Mouse (Mus musculus): ENCODE results near the gene A630023A22Rik.

The A630023A22Rik gene

GRCm38 (mm10) chr14:34086806-34087205 is 15.7 kb downstream of the A630023A22Rik start:
- DNase-seq (ENCODE audit: low read depth, low spot score): no peak

GRCm38 (mm10) chr14:34085731-34086130 is 16.8 kb downstream of the A630023A22Rik start, which contains the start of gene Anxa8:
Gene Anxa8, plus strand, starts transcription at chr14:34085981.
- no peak for DNase-seq (ENCODE audit: low read depth, low spot score)

- DNase-seq (ENCODE audit: low read depth, low spot score): peak; percentile 51
These were observed 22.1 kb downstream of the A630023A22Rik start for GRCm38 (mm10) chr14:34080321-34080997.

DNA sequence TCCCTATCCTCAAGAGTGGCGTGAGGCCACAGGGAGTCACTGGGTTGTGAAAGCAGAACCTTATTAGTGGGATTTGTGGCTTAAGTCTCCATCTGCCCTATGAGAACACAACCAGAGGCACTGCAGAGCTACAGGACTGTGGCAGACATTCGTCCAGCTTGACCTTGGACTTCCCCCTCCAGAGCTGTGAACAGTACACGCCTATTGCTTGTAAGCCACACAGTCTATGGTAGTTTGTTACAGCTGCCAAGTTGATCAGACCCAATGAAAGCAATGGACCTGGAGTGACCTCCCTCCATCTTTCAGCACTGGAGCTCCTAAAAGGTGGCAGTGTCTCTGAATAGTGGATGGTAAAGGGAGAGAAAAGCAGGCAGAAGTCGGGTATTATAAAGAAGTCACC is 24.3 kb downstream of the A630023A22Rik start:
- DNase-seq (ENCODE audit: low read depth, low spot score): no peak

GRCm38 (mm10) chr14:34077222-34077621 is 25.3 kb downstream of the A630023A22Rik start:
- no peak for DNase-seq (ENCODE audit: low read depth, low spot score)

DNA sequence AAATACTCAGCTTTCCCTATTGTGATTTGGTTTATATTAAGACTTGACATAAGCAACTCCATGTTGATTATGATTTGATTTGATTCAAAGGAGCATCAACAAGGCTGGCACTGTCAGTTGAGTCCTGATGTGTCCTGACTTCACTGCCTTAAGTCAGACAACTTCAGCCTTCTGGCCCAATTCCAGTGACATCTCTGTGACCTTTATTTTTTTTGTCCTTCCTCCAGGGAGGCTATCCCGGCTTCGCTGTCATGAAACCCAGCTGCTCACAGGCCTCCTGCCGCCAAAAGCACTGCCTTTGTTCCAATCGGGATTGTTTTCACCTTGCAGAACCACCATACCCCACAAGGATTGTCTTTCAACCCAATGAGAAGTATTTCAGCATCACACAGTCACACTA is 27.2 kb downstream of the A630023A22Rik start:
- no peak for DNase-seq (ENCODE audit: low read depth, low spot score)

- no peak for DNase-seq (ENCODE audit: low read depth, low spot score)
These were observed 30.9 kb downstream of the A630023A22Rik start for GRCm38 (mm10) chr14:34071665-34072064.

DNA sequence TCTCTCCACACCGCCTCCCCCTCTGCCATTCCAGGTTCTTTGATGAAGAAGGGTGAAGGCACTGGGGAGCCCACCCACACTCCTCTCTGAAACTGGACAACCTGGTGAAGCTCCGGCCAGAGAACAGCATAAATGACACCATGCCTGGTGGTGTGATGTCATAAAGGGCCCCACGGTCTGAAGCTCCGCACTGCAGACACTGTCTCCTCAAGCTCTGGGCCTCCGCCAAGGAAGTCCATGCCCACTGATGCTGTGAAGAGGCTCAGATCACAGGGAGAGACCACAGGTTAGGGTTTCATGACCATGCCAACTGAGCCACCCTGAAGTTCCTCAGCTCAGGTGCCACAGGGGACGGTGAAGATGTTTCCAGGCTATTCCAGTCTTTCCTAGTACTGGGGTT is 50.0 kb downstream of the A630023A22Rik start, which contains the start of gene Antxrl:
TSS of gene Antxrl (plus strand) at position 192 of the 400 bp plus-strand sequence.
- DNase-seq (ENCODE audit: low read depth, low spot score): no peak

DNA sequence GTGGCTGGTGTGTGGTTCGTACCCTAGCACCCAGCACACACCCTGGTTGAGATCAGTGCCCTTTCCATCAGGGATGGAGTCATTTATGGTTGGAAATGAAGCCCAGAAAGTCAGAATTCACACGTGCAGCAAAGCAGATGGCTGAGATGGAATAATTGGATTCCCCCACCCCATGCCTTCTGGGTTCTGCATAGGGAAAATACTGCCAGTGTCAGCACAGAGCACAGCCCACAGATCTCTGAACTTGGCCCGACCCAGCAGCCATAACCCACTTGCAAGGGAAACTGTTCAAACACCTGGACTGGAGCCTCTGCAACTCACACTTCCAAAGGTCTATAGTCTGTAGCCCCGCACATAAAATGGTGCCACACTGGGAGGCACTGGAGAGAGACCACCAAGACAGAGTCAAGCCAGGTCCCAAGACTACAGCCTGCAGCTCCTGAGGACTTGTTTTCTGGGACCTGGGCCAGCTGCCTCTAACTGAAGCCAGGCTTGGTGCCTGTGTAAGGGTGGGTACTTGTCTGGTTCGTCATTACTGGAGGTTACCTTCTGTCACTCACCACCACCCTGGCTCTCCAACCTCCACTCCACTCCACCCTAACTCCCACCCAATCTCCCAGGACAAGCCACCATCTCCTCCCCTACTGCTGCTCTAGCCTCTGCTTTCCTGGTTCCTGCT is 52.3 kb downstream of the A630023A22Rik start:
- no peak for DNase-seq (ENCODE audit: low read depth, low spot score)

DNA sequence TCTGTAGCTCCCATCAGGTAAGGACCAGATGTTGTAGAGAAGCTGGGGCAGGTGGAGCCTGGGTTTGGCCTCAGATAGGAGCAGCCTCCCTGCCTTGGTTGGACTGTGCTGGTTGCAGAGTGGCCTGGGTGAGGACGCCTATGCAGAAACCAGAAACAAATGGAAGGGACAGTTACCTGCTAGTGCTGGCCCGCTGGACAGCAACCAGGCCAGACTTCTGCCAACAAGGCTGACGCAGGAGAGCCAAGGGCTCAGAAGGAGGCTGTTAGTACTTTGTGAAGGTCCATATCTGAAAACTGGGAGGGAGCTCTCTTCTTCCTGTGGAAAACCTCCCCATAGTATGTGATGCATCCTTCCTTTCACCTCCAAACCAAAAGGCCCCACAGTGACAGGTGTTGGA is 59.2 kb downstream of the A630023A22Rik start:
- no peak for DNase-seq (ENCODE audit: low read depth, low spot score)

GRCm38 (mm10) chr14:34041241-34041640 is 61.3 kb downstream of the A630023A22Rik start:
- no peak for DNase-seq (ENCODE audit: low read depth, low spot score)

GRCm38 (mm10) chr14:34033841-34034610 is 68.5 kb downstream of the A630023A22Rik start:
- no peak for DNase-seq (ENCODE audit: low read depth, low spot score)

GRCm38 (mm10) chr14:34026710-34027109 is 75.8 kb downstream of the A630023A22Rik start:
- DNase-seq (ENCODE audit: low read depth, low spot score): no peak

DNA sequence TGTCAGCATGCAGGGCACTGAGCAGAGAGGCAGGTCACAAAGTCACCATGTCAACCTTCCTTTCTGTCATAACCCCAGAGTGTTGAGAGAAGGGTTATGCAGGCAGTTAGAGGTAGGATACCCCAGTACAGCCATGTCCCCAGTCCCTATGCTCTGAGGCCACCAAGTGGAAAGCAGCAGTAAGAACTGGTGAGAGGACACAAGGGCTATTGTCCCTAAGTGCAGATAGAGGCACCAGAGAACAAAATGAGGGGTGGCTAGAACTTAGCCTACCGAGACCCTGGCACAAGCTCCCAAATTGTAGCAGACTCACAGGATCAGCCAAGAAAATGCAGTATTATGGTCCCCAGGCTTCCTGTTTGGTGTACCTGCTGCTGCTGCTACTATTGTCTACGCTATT is 85.6 kb downstream of the A630023A22Rik start:
- DNase-seq (ENCODE audit: low read depth, low spot score): no peak

DNA sequence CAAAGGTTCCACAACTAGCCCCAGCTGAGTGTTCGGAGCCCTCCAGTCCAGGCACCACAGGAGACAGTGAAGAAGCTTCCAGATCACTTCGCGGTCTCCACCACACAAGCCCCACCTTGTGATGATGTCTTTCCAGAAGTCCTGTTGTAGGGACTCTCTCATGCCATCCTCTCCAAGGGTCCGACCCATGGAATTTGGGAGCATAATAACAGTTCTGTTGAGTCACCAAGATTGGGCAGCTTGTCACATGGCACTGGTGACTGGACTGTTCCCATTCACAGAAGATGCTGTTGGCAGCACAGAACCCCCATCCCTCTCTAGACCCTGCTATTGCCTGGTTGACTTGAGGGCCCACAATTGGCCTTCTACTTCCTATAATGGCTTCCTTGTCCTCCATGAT is 86.2 kb downstream of the A630023A22Rik start, which contains the start of gene Gm5460:
TSS of gene Gm5460 (plus strand) at position 378 of the 400 bp plus-strand sequence.
- DNase-seq (ENCODE audit: low read depth, low spot score): no peak

DNA sequence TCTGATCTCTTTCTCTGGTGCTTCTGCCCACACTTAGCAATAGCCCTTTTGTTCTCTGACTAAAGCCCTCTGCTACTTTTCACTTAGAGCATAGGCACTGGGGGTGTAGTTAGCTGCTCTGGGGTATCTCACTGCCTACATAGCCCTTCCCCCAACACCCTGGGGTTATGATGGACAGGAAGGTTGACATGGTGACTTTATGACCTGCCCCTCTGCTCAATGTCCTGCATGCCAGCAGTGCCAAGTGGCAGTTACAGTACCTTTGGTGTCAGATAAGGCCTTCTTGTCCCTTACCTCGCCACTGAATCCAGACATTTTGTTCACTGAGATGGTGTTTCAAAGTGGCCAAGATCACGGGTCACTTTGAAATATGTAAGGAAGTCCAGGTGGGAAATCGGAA is 87.5 kb downstream of the A630023A22Rik start, which contains the start of gene Gm30083:
TSS of gene Gm30083 (minus strand) at position 120 of the 400 bp plus-strand sequence.
- DNase-seq (ENCODE audit: low read depth, low spot score): no peak

DNA sequence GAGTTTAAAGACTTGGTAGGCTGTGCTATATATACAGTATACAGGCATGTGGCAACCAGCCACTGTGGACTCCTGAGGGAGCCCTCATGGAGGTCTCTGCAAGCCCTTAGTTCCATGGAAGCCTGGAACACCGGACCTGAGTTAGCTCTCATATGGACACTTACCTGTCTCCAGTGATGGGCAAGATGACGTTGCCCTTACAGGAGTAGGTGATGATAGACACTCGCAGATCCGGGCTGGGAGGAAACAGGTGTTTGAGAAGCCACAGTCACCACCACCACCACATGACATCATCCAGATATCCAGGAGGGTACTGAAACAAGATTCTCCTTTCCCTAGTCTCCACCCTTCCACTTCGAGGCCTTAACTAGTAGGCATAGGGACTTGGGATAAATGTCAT is 100.2 kb downstream of the A630023A22Rik start:
- DNase-seq (ENCODE audit: low read depth, low spot score): no peak

GRCm38 (mm10) chr14:34001445-34001844 is 101.1 kb downstream of the A630023A22Rik start:
- no peak for DNase-seq (ENCODE audit: low read depth, low spot score)

Measured in CD4-positive, CD25-positive, alpha-beta regulatory T cell, adult 2 months (primary cell).